Mouse (Mus musculus): ENCODE measurements at regions not wholly inside any gene's neighbourhood (a gene's known extent, or its start where the extent isn't known, plus 50 kb on each side); places are given as distances from the start of the nearest gene placed in this dataset.

- no peak for DNase-seq
Observed at GRCm38 (mm10) chr10:114265927-114266326, 536.2 kb downstream of the Trhde start.

DNA sequence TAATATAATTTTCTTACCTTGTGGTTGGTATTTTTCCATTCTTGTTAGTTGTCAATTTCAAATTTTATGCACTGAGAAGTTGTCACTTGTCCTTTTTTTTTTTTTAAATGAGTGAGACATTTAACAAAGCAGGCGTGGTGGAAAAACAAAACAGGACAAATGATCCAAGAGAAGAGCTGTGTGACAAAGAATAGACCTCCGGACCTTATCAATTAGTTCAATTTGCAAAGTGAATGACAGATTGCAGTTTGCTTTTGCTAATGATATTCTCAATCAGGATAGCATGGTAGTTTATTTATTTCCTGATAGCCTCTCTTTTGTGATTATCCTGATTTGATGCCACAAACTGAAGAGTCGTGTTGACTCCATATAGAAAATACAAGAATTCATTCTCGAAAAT is 560.5 kb downstream of the Trhde start:
- no peak for DNase-seq

- DNase-seq, result no peak
Observed at GRCm38 (mm10) chr10:114227635-114228034, 574.5 kb downstream of the Trhde start.

- DNase-seq, result no peak
Observed at GRCm38 (mm10) chr10:114201583-114201982, 600.5 kb downstream of the Trhde start.

- DNase-seq, result no peak
Observed at GRCm38 (mm10) chr10:114200939-114201338, 601.2 kb downstream of the Trhde start.

DNA sequence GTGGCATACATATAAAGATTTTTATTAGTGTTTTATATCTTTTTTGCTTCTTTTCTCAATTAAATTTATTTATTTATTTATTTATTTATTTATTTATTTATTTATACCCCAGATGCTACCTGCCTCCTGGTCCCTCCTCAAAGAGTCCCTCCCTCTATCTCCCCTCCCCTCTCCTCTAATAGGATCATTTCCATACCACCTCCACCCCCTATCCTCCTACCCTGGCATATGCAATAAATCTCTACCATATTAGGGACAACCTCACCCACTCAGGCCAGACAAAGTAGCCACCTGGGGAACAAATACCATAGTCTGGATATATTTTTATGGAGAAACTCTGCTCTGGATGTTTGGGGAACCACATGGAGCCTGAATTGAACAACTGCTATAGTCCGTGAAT is 615.8 kb downstream of the Trhde start:
- no peak for DNase-seq

DNA sequence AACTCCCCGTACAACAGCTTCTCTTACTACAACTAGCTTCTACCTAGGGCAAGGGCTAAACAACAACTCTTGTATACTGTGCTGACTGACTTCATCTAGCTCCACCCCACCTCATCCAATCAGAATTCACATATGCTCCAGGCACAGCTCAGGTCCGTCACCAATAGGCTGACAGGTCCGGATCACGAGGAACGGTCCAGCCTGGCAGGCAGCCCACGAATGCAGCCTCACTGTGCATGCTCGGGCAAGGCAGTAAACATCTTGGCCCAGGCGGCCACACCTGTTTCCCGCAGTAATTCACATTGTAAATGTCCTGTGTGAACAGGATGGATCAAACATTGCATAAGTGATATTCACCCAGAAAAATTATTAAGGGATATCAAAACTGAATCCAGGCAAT is 658.8 kb downstream of the Trhde start:
- DNase-seq, result peak; percentile 80

DNA sequence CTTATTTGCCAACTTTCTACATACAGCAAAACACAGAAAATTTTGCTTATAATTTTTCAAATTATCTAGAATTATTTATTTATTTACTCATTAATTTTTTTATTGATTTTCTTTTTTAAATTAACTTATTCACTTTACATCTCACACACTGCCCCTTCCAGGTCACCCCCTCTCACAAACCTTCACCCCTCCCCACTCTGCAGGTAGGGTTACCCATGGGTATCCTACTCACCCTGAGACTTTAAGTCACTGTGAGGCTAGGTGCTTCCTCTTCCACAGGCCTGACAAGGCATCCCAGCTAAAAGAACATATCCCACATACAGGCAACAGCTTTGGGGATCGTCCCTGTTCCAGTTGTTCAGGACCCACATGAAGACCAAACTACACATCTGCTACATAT is 664.2 kb downstream of the Trhde start:
- DNase-seq, result no peak

GRCm38 (mm10) chr10:114137095-114137494 is 665.0 kb downstream of the Trhde start:
- DNase-seq, result no peak
